Mouse (Mus musculus) ES-Bruce4 (cell line): Measurements from ENCODE around the gene Adam33. TPM values are rescaled to one million over a fixed set of nuclear protein-coding genes. Genes with fewer than 3 reads are reported as not detected.
"Not testable (repeated sequence)": the region's sequence is repeated elsewhere in the genome, so short reads cannot be mapped to it uniquely, and the experiment has no call there.

Experiments used
- H3K27ac ChIP-seq: 2 replicates; pipeline ENCODE4 v1.5.1; 2012; ENCODE audit warnings: low read length, inconsistent platforms; ENCODE audit not compliant: insufficient read depth
- H3K27me3 ChIP-seq: 2 replicates; pipeline ENCODE4 v1.6.1; 2012; ENCODE audit warnings: mild to moderate bottlenecking, low read length, inconsistent platforms; ENCODE audit not compliant: control insufficient read depth, poor library complexity, insufficient read depth, severe bottlenecking
- H3K36me3 ChIP-seq: 2 replicates; pipeline ENCODE4 v1.6.1; 2012; ENCODE audit warnings: inconsistent platforms, mild to moderate bottlenecking, low read length, moderate library complexity; ENCODE audit not compliant: control insufficient read depth, poor library complexity, insufficient read depth, severe bottlenecking
- H3K4me1 ChIP-seq: one replicate; pipeline ENCODE4 v1.8.1; 2011; ENCODE audit warnings: low read length; ENCODE audit not compliant: control insufficient read depth, insufficient read depth
- H3K4me3 ChIP-seq: 2 replicates; pipeline ENCODE4 v1.5.1; 2011; ENCODE audit warnings: low read depth, mild to moderate bottlenecking, low read length
- H3K9ac ChIP-seq: 2 replicates; pipeline ENCODE4 v1.6.1; 2012; ENCODE audit warnings: low read depth, mild to moderate bottlenecking, inconsistent platforms; ENCODE audit not compliant: poor library complexity, severe bottlenecking
- H3K9me3 ChIP-seq: replicated peaks from 2 replicates; pipeline ENCODE4 v1.6.1; 2012; ENCODE audit warnings: mild to moderate bottlenecking, low read length, inconsistent platforms; ENCODE audit not compliant: control insufficient read depth, poor library complexity, insufficient read depth, severe bottlenecking
- CTCF ChIP-seq: IDR thresholded peaks from one replicate; pipeline ENCODE4 v1.8.1; 2011; ENCODE audit warnings: low read depth, low read length
- EP300 ChIP-seq: IDR thresholded peaks from 2 replicates; pipeline ENCODE4 v1.6.1; 2011; ENCODE audit warnings: low read depth, low read length; ENCODE audit not compliant: insufficient read depth
- POLR2A ChIP-seq: IDR thresholded peaks from one replicate; pipeline ENCODE4 v1.8.1; 2011; ENCODE audit warnings: low read length; ENCODE audit not compliant: insufficient read depth
- polyA plus RNA-seq: library from polyadenylated mRNA; stranded (reverse); fragments of >200 nt; gene quantifications from 2 replicates; pipeline ENCODE4 v1.2.4, GENCODE M21; 2011; ENCODE audit warnings: low read depth; ENCODE audit not compliant: missing spikeins, insufficient read depth, insufficient read length

The Adam33 gene
- polyA plus RNA-seq, 1 experiment, result 0.37 TPM

GRCm38 (mm10) chr2:131038675-131039074, 24.9 kb downstream of the Adam33 start:
- no peak overlapping the region for H3K27ac ChIP-seq
- peaks cover 7% of the 10 kb centered on the region; the same call in 1 of the 2 replicates for H3K27me3 ChIP-seq

GRCm38 (mm10) chr2:131038197-131038596, 25.4 kb downstream of the Adam33 start:
- H3K27me3 ChIP-seq, result peaks cover 7% of the 10 kb centered on the region; the same call in 1 of the 2 replicates
- no peak overlapping the region for H3K4me3 ChIP-seq
- H3K27ac ChIP-seq, result no peak overlapping the region
- no peaks in the 10 kb centered on the region for H3K4me1 ChIP-seq
- H3K9me3 ChIP-seq, result peaks cover 3% of the 10 kb centered on the region
- H3K36me3 ChIP-seq, result no peaks in the 10 kb centered on the region
- TF ChIP-seq EP300, result no peak
- no peak for TF ChIP-seq CTCF
- no peak for TF ChIP-seq POLR2A
- no peak overlapping the region for H3K9ac ChIP-seq

More at GRCm38 (mm10) chr2:131038675-131039074, 24.9 kb downstream of the Adam33 start:
- Histone ChIP-seq H3K9me3 (peaks cover 3% of the 10 kb centered on the region), H3K36me3 (no peaks in the 10 kb centered on the region), H3K4me1 (no peaks in the 10 kb centered on the region), H3K4me3 (no peak overlapping the region), H3K9ac (no peak overlapping the region)
- no peak for TF ChIP-seq EP300
- TF ChIP-seq CTCF, result no peak
- TF ChIP-seq POLR2A, result no peak

GRCm38 (mm10) chr2:131037226-131037990, 26.2 kb downstream of the Adam33 start:
- TF ChIP-seq EP300 (no peak), CTCF (no peak), POLR2A (no peak)
- no peak overlapping the region for H3K4me3 ChIP-seq
- no peak overlapping the region for H3K27ac ChIP-seq
- H3K4me1 ChIP-seq, result no peaks in the 10 kb centered on the region
- no peak overlapping the region for H3K9ac ChIP-seq
- peaks cover 7% of the 10 kb centered on the region; the same call in 1 of the 2 replicates for H3K27me3 ChIP-seq
- peaks cover 3% of the 10 kb centered on the region for H3K9me3 ChIP-seq
- no peaks in the 10 kb centered on the region for H3K36me3 ChIP-seq

- Histone ChIP-seq H3K36me3 (no peaks in the 10 kb centered on the region), H3K27ac (no peak overlapping the region), H3K27me3 (0 out of 2 replicates have a peak, but pooled peaks cover 4% of the 10 kb centered on the region), H3K9ac (no peak overlapping the region), H3K4me1 (no peaks in the 10 kb centered on the region), H3K9me3 (peaks cover 3% of the 10 kb centered on the region), H3K4me3 (no peak overlapping the region)
- TF ChIP-seq EP300 (no peak), POLR2A (no peak), CTCF (no peak)
Observed at GRCm38 (mm10) chr2:131036757-131037156, 26.9 kb downstream of the Adam33 start.

GRCm38 (mm10) chr2:131036343-131036742, 27.3 kb downstream of the Adam33 start:
- Histone ChIP-seq H3K4me3 (no peak overlapping the region), H3K9me3 (peaks cover 3% of the 10 kb centered on the region), H3K36me3 (no peaks in the 10 kb centered on the region), H3K9ac (no peak overlapping the region), H3K27ac (no peak overlapping the region), H3K4me1 (no peaks in the 10 kb centered on the region), H3K27me3 (0 out of 2 replicates have a peak, but pooled peaks cover 2% of the 10 kb centered on the region)
- TF ChIP-seq POLR2A (no peak), CTCF (no peak), EP300 (no peak)

GRCm38 (mm10) chr2:131031406-131031805, 32.2 kb downstream of the Adam33 start:
- not testable (repeated sequence) for H3K4me3 ChIP-seq, H3K9ac ChIP-seq, H3K27me3 ChIP-seq, H3K4me1 ChIP-seq, H3K36me3 ChIP-seq, H3K27ac ChIP-seq, H3K9me3 ChIP-seq
